Mouse (Mus musculus): Measurements from ENCODE around the gene Gripap1. TPM values are rescaled to one million over a fixed set of nuclear protein-coding genes. Genes with fewer than 3 reads are reported as not detected.

The Gripap1 gene
- polyA plus RNA-seq, 1 experiment from 2014 or later: 22.1 TPM

GRCm38 (mm10) chrX:7840842-7841162 is 51.2 kb downstream of the Gripap1 start:
- 7% methylated on average over 7 of the region's 7 CpGs for WGBS
- no peaks in the 10 kb centered on the region for H3K9me3 ChIP-seq (ENCODE audit: low read length)
- no peaks in the 10 kb centered on the region for H3K27me3 ChIP-seq (replicated peaks; ENCODE audit: insufficient read depth, low read length)
- H3K4me3 ChIP-seq (ENCODE audit: low read depth, low read length): 0 out of 2 replicates have a peak overlapping the region, but pooled peaks have one; percentile 68
- H3K27ac ChIP-seq (ENCODE audit: low read length): peak overlapping the region; percentile 76
- H3K36me3 ChIP-seq (ENCODE audit: insufficient read depth, low read length): no peaks in the 10 kb centered on the region
- no peak overlapping the region for H3K9ac ChIP-seq (replicated peaks; ENCODE audit: low read depth)
- H3K4me2 ChIP-seq (replicated peaks; ENCODE audit: low read depth, low read length): no peak overlapping the region; the same call in 1 of the 2 replicates
- no peaks in the 10 kb centered on the region for H3K4me1 ChIP-seq (ENCODE audit: insufficient read depth, low read depth, low read length)
- no peak for TF ChIP-seq CTCF (IDR thresholded peaks at IDR 0.05)
- TF ChIP-seq EP300 (IDR thresholded peaks at IDR 0.05): no peak; the same call in 1 of the 2 replicates
- DNase-seq (ENCODE audit: low spot score) (no peak), ATAC-seq (no peak)

GRCm38 (mm10) chrX:7841163-7842162 is 51.9 kb downstream of the Gripap1 start, which contains the start of gene Otud5:
TSS of gene Otud5 (plus strand) at chrX:7841364.
- H3K27me3 ChIP-seq (replicated peaks; ENCODE audit: insufficient read depth, low read length): no peaks in the 10 kb centered on the region
- WGBS: 11% methylated on average over 62 of the region's 74 CpGs
- H3K9me3 ChIP-seq (ENCODE audit: low read length): no peaks in the 10 kb centered on the region
- H3K4me1 ChIP-seq (ENCODE audit: insufficient read depth, low read depth, low read length): no peaks in the 10 kb centered on the region
- peak within 1 kb of the TSS; percentile 93 for H3K27ac ChIP-seq (ENCODE audit: low read length)
- 0 out of 2 replicates have a peak, but pooled peaks have one; percentile 2 for TF ChIP-seq CTCF (IDR thresholded peaks at IDR 0.05)
- TF ChIP-seq EP300 (IDR thresholded peaks at IDR 0.05): no peak
- peak within 1 kb of the TSS; percentile 70 for H3K9ac ChIP-seq (replicated peaks; ENCODE audit: low read depth)
- ATAC-seq (peak; percentile 97), DNase-seq (ENCODE audit: low spot score) (peak; percentile 97)
- no peaks in the 10 kb centered on the region for H3K36me3 ChIP-seq (ENCODE audit: insufficient read depth, low read length)
- peak within 1 kb of the TSS; percentile 68 for H3K4me3 ChIP-seq (ENCODE audit: low read depth, low read length)
- H3K4me2 ChIP-seq (replicated peaks; ENCODE audit: low read depth, low read length): peak within 1 kb of the TSS; percentile 58

- H3K27me3 ChIP-seq (replicated peaks; ENCODE audit: insufficient read depth, low read length): no peaks in the 10 kb centered on the region
- H3K9ac ChIP-seq (replicated peaks; ENCODE audit: low read depth): peak overlapping the region; percentile 70
- H3K36me3 ChIP-seq (ENCODE audit: insufficient read depth, low read length): no peaks in the 10 kb centered on the region
- peak overlapping the region; percentile 93 for H3K27ac ChIP-seq (ENCODE audit: low read length)
- WGBS: 8% methylated on average over 38 of the region's 42 CpGs
- H3K4me3 ChIP-seq (ENCODE audit: low read depth, low read length): peak overlapping the region; percentile 68
- ATAC-seq (no peak), DNase-seq (ENCODE audit: low spot score) (peak; percentile 31)
- H3K4me1 ChIP-seq (ENCODE audit: insufficient read depth, low read depth, low read length): no peaks in the 10 kb centered on the region
- peak overlapping the region; percentile 58 for H3K4me2 ChIP-seq (replicated peaks; ENCODE audit: low read depth, low read length)
- TF ChIP-seq EP300 (IDR thresholded peaks at IDR 0.05): no peak
- TF ChIP-seq CTCF (IDR thresholded peaks at IDR 0.05): no peak
- no peaks in the 10 kb centered on the region for H3K9me3 ChIP-seq (ENCODE audit: low read length)
Observed at GRCm38 (mm10) chrX:7842318-7842717, 52.8 kb downstream of the Gripap1 start.

- Histone ChIP-seq H3K4me2 (replicated peaks; ENCODE audit: low read depth, low read length) (no peak overlapping the region), H3K27me3 (replicated peaks; ENCODE audit: insufficient read depth, low read length) (no peaks in the 10 kb centered on the region), H3K9me3 (ENCODE audit: low read length) (no peaks in the 10 kb centered on the region), H3K4me3 (ENCODE audit: low read depth, low read length) (no peak overlapping the region), H3K4me1 (ENCODE audit: insufficient read depth, low read depth, low read length) (no peaks in the 10 kb centered on the region), H3K9ac (replicated peaks; ENCODE audit: low read depth) (no peak overlapping the region), H3K36me3 (ENCODE audit: insufficient read depth, low read length) (no peaks in the 10 kb centered on the region), H3K27ac (ENCODE audit: low read length) (no peak overlapping the region)
- ATAC-seq (no peak), DNase-seq (ENCODE audit: low spot score) (no peak)
- 83% methylated on average over 2 of the region's 2 CpGs for WGBS
- TF ChIP-seq EP300 (IDR thresholded peaks at IDR 0.05): no peak
- no peak for TF ChIP-seq CTCF (IDR thresholded peaks at IDR 0.05)
Observed at GRCm38 (mm10) chrX:7847845-7848244, 58.3 kb downstream of the Gripap1 start.

GRCm38 (mm10) chrX:7854578-7854977 is 65.0 kb downstream of the Gripap1 start:
- TF ChIP-seq EP300 (IDR thresholded peaks at IDR 0.05) (no peak), CTCF (IDR thresholded peaks at IDR 0.05) (peak; percentile 67)
- Histone ChIP-seq H3K4me1 (ENCODE audit: insufficient read depth, low read depth, low read length) (no peaks in the 10 kb centered on the region), H3K4me3 (ENCODE audit: low read depth, low read length) (no peak overlapping the region), H3K36me3 (ENCODE audit: insufficient read depth, low read length) (no peaks in the 10 kb centered on the region), H3K4me2 (replicated peaks; ENCODE audit: low read depth, low read length) (no peak overlapping the region), H3K27me3 (replicated peaks; ENCODE audit: insufficient read depth, low read length) (no peaks in the 10 kb centered on the region), H3K27ac (ENCODE audit: low read length) (no peak overlapping the region), H3K9ac (replicated peaks; ENCODE audit: low read depth) (no peak overlapping the region), H3K9me3 (ENCODE audit: low read length) (no peaks in the 10 kb centered on the region)
- DNase-seq (ENCODE audit: low spot score) (peak; percentile 52), ATAC-seq (no peak)
- WGBS: 29% methylated on average over 2 of the region's 2 CpGs

- no peaks in the 10 kb centered on the region for H3K9me3 ChIP-seq (ENCODE audit: low read length)
- no peak overlapping the region for H3K27ac ChIP-seq (ENCODE audit: low read length)
- H3K4me3 ChIP-seq (ENCODE audit: low read depth, low read length): no peak overlapping the region
- H3K9ac ChIP-seq (replicated peaks; ENCODE audit: low read depth): no peak overlapping the region
- 83% methylated on average over 3 of the region's 3 CpGs for WGBS
- H3K4me1 ChIP-seq (ENCODE audit: insufficient read depth, low read depth, low read length): no peaks in the 10 kb centered on the region
- ATAC-seq: no peak
- no peak overlapping the region for H3K4me2 ChIP-seq (replicated peaks; ENCODE audit: low read depth, low read length)
- H3K27me3 ChIP-seq (replicated peaks; ENCODE audit: insufficient read depth, low read length): no peaks in the 10 kb centered on the region
- TF ChIP-seq EP300 (IDR thresholded peaks at IDR 0.05) (no peak), CTCF (IDR thresholded peaks at IDR 0.05) (no peak)
- DNase-seq (ENCODE audit: low spot score): no peak
- H3K36me3 ChIP-seq (ENCODE audit: insufficient read depth, low read length): no peaks in the 10 kb centered on the region
Observed at GRCm38 (mm10) chrX:7859191-7859753, 69.7 kb downstream of the Gripap1 start.

Data from lung, postnatal 0 days (tissue).